Mouse (Mus musculus) retina, postnatal 7 days (tissue): ENCODE data around the gene Bricd5.

ENCODE experiments used
- DNase-seq: peaks from one replicate; pipeline ENCODE4 v3.0.0-alpha.2; 2012; ENCODE audit warnings: low read depth, low spot score

Gene Bricd5

DNA sequence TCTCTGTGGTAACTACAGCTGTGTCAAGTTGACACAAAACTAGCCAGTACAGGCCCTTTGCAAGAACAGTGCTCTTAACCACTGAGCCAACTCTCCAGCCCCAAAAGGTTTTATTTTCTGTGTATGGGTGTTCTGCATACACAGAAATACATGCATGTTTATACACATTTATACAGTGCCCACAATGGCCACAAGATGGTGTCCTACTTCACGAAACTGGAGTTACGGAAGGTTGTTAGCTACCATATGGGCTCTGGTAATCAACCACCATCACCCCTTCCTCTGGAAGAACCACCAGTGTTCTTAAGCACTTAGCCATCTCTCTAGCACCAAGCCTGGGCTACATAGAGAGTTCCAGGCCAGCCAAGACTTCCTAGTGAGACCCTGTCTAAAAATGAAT, 12.1 kb upstream of the Bricd5 start:
- no peak for DNase-seq

DNA sequence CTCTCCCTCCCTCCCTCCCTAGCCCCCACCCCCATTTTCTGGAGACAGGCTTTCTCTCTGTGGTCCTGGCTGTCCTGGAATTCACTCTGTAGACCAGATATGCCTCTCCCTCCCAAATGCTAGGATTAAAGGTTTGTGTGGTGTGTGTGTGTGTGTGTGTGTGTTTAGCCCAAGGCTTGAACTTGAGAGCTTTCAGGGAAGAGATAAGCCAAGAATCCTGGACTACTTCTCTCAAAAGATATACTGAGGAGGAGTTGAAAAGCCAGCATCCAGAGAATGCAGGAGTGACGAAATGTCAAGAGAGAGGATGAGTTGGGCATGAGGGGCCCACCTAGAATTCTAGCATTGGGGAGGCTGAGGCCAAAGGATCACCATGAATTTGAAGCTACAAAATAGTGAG, 10.8 kb upstream of the Bricd5 start:
- DNase-seq: no peak

GRCm38 (mm10) chr17:24463374-24464133, 10.1 kb upstream of the Bricd5 start:
- no peak for DNase-seq

GRCm38 (mm10) chr17:24468636-24469246, 4.9 kb upstream of the Bricd5 start:
- DNase-seq: no peak

DNA sequence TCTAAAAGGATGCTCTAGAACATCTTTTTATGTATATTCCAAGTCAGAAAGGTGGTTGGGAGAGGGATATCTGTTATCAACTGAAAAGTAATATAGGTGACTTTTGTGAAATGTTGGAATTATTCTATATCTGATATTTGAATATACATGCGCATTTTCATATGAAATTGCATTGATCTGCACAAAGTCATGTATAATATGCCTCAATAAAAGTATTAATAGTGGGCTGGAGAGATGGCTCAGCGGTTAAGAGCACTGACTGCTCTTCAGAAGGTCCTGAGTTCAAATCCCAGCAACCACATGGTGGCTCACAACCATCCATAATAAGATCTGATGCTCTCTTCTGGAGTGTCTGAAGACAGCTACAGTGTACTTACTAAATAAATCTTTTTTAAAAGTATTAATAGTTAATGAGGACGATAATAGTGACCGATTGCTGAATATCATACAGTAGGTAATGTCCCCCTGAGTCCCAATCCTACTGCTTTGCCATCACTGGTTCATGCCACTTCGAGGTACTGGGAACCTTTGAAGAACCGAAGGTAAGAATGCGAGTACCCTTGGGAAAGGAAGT, 4.3 kb upstream of the Bricd5 start:
- no peak for DNase-seq

- peak; percentile 100 for DNase-seq
Measured at GRCm38 (mm10) chr17:24469910-24470602, 3.6 kb upstream of the Bricd5 start, which contains the start of the genes E4f1 and Pgp. Gene E4f1 (minus strand): TSS chr17:24470313. Gene Pgp (plus strand): TSS chr17:24470392.

DNA sequence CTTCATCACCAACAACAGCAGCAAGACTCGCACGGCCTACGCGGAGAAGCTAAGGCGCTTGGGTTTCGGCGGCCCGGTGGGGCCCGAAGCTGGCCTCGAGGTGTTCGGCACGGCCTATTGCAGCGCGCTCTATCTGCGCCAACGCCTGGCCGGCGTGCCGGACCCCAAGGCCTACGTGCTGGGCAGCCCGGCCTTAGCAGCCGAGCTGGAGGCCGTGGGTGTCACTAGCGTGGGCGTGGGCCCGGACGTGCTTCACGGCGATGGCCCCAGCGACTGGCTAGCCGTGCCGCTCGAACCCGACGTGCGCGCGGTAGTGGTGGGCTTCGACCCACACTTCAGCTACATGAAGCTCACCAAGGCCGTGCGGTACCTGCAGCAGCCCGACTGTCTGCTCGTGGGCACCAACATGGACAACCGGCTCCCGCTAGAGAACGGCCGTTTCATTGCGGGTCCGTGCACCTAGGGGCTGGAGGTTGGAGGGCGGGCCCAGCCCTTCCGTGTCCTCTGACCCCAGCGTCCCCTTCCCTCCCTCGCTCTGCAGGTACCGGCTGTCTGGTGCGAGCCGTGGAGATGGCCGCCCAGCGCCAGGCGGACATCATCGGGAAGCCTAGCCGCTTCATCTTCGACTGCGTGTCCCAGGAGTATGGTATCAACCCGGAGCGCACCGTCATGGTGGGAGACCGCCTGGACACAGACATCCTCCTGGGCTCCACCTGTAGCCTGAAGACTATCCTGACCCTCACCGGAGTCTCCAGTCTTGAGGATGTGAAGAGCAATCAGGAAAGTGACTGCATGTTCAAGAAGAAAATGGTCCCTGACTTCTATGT, 2.8 kb upstream of the Bricd5 start:
- no peak for DNase-seq

DNA sequence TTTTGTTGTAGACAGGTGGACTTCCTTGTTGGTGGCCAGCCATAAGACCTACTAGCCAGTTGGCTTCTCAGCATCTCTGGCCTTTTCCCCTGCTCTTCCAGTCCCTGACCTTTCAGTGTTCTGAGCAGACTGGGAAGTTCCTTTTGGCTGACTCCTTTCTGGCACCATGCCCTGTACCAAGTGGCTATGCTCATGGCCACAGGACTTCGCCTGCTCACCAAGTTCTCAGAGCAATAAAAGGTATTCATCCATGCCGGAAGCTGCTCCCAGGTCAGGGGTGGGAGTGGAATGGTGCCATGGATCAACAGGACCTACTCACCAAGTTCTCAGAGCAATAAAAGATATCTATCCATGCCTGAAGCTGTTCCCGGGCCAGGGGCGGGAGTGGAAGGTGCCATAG, 1.2 kb upstream of the Bricd5 start:
- DNase-seq: no peak

GRCm38 (mm10) chr17:24474557-24474956, 873 bp downstream of the Bricd5 start:
- no peak for DNase-seq

GRCm38 (mm10) chr17:24475586-24475985, 1.9 kb downstream of the Bricd5 start:
- DNase-seq: no peak

DNA sequence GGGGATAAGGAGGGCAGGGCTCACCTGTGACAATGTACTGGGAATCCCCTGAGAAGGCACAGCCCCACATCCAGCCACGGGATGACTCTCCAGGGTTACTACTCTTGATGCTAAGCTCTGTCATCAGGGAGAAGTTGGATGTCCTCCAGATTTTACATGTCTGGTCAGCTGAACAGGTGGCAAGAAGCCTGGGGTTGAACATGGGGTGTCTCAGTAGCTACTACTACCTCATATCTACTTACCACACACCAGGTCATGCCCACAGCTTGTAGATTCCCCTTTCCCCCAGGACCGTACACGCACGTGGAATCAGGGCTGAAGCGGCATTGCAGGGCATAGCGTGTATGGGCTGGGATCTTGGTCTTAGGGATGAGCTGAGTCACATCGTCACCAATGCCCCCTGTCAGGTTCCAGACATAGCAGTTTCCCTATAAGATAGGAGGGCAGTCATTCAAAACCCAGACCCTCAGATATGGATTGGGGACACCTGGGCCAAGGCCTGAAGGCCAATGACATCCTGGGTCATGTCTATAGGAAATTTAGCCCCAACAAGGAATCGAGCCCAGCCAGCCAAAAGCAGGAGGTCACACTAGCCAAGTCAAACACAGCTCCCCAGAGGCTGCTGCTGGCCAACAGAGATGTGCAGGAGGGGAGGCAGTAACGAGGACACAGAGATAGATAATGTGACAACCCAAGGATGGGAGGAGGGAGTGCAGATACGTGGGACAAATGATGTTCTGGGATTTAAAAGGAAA, 2.5 kb downstream of the Bricd5 start:
- DNase-seq: no peak

DNA sequence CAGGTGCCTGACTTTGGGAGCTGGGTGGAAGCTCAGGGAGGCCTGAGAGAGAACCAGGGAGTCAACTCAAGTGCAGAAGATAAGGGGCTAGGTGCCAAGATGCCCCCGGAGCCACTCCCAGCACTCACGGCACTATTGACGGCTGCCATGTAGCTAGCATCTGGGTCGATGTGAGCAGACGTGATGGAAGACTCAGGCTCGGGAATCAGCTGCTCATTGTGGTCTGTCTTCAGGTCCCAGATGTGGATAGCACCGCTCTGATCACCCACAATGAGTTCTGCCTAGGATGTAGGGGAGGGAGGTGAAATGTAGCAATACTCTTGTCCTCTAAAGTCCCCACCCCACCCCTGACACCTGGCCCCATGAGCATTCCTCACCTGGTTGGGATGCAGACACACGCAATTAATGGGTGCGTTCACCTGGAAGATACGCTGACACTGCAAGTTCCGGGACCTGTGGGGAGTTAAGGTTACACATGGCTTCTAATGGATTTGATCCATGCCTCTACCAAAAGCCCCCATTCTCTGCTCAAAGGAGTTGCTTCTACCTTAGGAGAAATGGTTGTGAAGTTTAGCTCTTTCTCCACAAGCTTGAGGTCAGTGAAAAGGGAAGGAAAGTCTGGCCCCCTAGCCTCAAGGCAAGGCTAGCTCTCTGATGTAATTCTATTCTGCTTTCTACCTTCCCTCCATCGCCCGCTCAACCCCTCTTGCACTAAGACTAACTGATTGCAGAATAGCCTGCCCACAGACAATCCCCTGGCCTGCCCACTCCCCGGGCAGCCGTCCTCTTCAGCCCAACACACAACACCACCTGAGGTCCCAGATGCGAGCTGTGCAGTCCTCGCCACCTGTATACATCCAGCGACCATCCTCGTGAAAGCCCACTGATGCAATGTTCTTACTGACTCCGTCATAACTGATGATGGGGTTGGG, 3.6 kb downstream of the Bricd5 start:
- DNase-seq: no peak

DNA sequence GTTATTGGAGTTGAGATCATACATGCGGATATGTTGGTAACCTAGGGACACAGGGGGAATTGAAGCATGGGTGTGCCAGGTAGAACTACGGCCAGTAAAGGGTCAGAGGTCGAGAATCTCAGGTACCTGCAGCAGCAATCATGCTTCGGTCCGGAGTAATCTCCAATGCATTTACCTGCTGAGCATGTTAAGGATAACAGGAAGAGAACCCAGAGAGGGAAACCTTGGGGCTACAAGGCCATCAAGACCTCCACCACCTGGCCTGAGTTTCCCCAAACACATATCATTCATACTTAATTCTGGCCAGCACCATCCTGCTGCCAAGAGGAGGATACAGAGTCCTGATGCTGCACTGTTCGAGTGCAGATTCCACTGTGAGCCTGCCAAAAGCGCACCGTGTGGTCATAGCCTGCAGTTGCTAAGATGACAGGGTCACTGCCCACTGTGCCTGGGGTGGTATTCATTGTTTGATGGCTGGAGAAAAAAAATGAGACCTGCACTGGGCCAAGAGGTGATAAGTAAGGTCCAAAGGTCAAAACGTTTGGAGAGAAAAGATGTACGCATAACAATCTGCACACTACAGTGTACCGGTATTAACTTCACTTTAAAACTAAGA, 4.4 kb downstream of the Bricd5 start:
- no peak for DNase-seq

DNA sequence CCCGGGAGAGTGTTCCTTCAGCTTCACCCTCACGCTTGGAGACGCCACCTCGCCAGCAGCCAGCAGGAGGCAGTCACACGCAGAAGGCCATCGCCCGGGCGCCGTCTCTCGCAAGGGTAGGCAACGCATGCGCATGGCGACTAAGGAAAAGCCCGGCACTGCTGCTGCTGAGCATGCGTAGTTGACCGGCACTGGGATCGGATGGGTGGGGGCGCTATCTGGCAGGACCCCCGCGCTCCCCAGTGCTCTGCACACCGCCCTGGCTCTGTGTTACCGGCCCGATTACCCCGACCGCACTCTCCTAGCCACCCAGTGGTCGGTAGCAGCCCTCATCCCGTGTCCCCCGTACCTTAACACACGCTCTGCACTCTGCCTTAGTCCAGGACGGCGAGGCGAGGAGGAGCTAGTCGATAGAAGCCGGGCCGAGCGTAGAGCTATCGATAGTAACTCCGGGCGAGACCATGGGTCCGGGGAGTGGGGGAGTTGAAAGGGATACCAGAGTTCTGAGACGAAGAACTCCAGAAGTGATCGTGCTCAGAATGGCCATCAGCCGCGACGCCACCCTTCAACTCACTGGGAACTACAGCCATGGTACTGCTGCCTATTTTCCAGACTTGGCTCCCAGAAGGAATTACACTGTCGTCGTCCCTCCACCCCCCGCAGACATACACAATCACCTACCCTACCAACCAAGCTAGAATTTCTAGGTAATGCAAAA, 5.1 kb downstream of the Bricd5 start, which contains the start of gene Mlst8:
Gene Mlst8, minus strand, starts transcription at position 416 of the 718 bp plus-strand sequence.
- peak; percentile 95 for DNase-seq

GRCm38 (mm10) chr17:24479431-24479830, 5.7 kb downstream of the Bricd5 start:
- DNase-seq: no peak

- DNase-seq: no peak
Measured at GRCm38 (mm10) chr17:24480201-24480826, 6.6 kb downstream of the Bricd5 start.

GRCm38 (mm10) chr17:24481027-24481815, 7.5 kb downstream of the Bricd5 start:
- DNase-seq: no peak
